Mouse (Mus musculus): ENCODE measurements around the gene Prkag1.

- TF ChIP-seq CTCF (IDR thresholded peaks at IDR 0.05; ENCODE audit: low read depth, low read length) (no peak), POLR2A (IDR thresholded peaks at IDR 0.05; ENCODE audit: insufficient read depth, low read length) (no peak)
Observed at GRCm38 (mm10) chr15:98870179-98871069, 39.1 kb upstream of the Prkag1 start.
